Mouse (Mus musculus) Patski (cell line): ENCODE measurements around the gene Plekho1. TPM values are rescaled to one million over a fixed set of nuclear protein-coding genes. Genes with fewer than 3 reads are reported as not detected.
A peak's percentile ranks its signal among the peaks of the same experiment; 100 is the strongest.
"Not testable (repeated sequence)": the region's sequence is repeated elsewhere in the genome, so short reads cannot be mapped to it uniquely, and the experiment has no call there.

ENCODE experiments used
- ATAC-seq: fragments of 100-300 bp; one replicate; pipeline ENCODE4 v1.8.0; 2021
- CTCF ChIA-PET: fragments of 350-600 bp; sonication (Branson Sonifier 250); formaldehyde crosslinking; loops from one replicate; lab custom pipeline; 2022; ENCODE audit warnings: inconsistent platforms; lab: Charles Lee
- POLR2A ChIA-PET: fragments of 350-600 bp; sonication (Branson Sonifier 250); formaldehyde crosslinking; loops from one replicate; lab custom pipeline; 2022; ENCODE audit warnings: antibody characterized with exemption, inconsistent platforms; lab: Charles Lee
- DNase-seq: peaks from one replicate; pipeline ENCODE4 v3.0.0-alpha.2; 2011; ENCODE audit warnings: low read depth, low spot score
- H3K27me3 ChIP-seq: fragments of 371-371 bp; one replicate; pipeline ENCODE4 v1.5.1; 2021
- CTCF ChIP-seq: fragments of 100-300 bp; IDR thresholded peaks from one replicate; pipeline ENCODE4 v1.5.1; 2021
- in situ Hi-C: fragments of 300-500 bp; cut with MboI; formaldehyde crosslinking; loops from 3 replicates; pipeline ENCODE4 v1.11.1; 2018; ENCODE audit warnings: low pct_unique_long_range_greater_than_20kb, mixed read lengths
- polyA plus RNA-seq: library from polyadenylated mRNA; unstranded; gene quantifications from one replicate; pipeline ENCODE4 v1.2.3, GENCODE M21; 2021

Plekho1 gene
- polyA plus RNA-seq, 1 experiment from 2014 or later = 118 TPM

DNA sequence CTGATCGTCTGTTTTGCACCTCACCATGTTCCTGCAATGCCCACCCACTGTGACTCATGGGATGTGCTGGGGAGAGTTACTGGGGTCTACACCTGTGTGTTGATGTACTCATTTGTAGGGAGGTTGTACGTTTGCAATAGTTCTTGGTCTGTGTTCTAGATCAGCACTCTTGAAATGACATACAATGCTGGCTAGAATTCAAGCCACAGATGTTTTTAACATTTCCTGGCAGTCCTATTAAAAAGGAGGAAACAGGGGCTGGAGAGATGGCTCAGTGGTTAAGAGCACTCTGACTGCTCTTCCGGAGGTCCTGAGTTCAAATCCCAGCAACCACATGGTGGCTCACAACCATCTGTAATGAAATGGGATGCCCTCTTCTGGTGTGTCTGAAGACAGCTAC lies 42.3 kb downstream of the Plekho1 start:
- in situ Hi-C loops = no loop called here
- no peaks in the 10 kb centered on the region for H3K27me3 ChIP-seq
- CTCF ChIA-PET = interaction anchor here (1.2 kb wide), 1 partner anchor 48 kb away, joined by 3 read pairs; no protein-coding TSS in a partner anchor
- POLR2A ChIA-PET = interaction anchor here (0.7 kb wide), 1 partner anchor 13 kb away, joined by 3 read pairs; no protein-coding TSS in a partner anchor
- no peak for DNase-seq
- TF ChIP-seq CTCF = no peak
- no peak for ATAC-seq

DNA sequence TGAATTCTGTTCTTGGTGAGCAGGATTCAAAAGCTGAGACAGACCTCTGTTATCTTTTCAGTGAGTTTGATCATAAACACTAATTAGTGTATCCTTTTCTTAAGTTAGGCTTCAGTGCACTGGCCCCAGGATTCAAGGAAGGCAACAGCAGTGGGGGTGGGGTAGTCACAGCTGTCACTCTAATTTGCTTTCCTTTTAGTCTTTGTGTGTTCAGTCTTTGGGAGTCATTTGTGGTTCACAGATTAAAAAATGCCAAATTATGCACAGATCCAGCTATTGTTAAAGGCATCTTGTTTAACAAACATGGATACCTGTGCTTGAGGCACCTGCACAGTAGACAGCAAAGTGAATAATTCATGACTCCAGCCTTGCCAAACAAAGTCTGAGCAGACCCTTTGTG lies 42.8 kb downstream of the Plekho1 start:
- in situ Hi-C loops = no loop called here
- POLR2A ChIA-PET = interaction anchor here (0.6 kb wide), 1 partner anchor 26 kb away, joined by 4 read pairs; no protein-coding TSS in a partner anchor
- no peak for TF ChIP-seq CTCF
- H3K27me3 ChIP-seq = no peaks in the 10 kb centered on the region
- ATAC-seq (no peak), DNase-seq (no peak)
- CTCF ChIA-PET = interaction anchor here (0.7 to 1.2 kb wide), 3 partner anchors 9 to 47 kb away, joined by 3 read pairs; no protein-coding TSS in a partner anchor

DNA sequence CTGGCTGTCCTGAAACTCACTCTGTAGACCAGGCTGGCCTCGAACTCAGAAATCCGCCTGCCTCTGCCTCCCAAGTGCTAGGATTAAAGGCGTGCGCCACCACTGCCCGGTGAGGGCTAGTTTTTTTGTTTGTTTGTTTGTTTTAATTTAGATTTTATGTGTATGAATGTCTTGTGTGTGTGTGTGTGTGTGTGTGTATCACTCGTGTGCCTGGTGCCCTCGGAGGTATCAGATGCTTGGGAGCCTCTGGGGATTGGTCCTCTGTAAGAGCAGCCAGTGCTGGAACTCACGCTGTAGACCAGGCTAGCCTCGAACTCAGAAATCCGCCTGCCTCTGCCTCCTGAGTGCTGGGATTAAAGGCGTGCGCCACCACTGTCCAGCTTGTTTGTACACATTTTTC lies 44.2 kb downstream of the Plekho1 start:
- POLR2A ChIA-PET, CTCF ChIA-PET, ATAC-seq: not testable (repeated sequence)

DNA sequence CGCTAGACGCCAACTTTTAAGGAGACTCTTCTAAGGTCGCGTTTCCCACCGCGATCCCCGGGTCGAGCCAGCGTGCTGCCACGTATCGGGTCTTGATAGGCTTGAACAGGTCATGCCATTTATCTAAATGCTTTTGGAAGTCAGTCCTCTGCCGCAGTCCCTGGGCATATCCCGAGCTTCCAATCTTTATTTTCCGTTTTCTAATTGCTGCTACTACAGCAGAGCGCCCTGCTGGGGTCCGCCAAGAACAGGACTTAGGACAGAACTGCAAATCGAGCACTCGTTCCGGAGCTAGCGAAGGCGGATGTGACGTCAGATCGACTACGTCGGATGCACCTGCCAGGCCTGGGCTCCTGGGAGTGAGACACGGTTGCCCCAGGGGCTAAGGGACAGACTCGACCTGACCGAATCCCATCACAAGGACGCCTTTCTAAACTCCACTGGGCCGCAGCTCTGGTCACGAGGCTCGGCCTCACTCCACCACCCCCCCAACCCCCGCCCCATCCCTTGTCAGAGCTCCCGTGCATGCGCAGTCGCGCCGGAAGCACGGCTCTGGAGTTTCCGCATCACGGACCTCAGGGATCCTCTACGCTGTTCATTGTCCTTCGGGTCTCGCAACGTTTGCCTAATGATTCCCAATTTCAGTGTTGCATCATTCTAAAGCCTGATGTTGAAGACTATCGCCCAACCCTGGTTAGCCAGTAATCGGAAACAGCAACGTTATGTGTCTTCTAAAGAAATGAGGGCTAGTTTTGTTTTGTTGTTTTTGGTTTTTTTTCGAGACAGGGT lies 44.8 kb downstream of the Plekho1 start:
- ATAC-seq (peak; percentile 73), DNase-seq (peak; percentile 55)
- in situ Hi-C loops = no loop called here
- H3K27me3 ChIP-seq = no peaks in the 10 kb centered on the region
- no peak for TF ChIP-seq CTCF
- POLR2A ChIA-PET = interaction anchor here (0.6 kb wide), 1 partner anchor 48 kb away, joined by 7 read pairs; no protein-coding TSS in a partner anchor
- CTCF ChIA-PET = interaction anchor here (0.9 to 1.7 kb wide), 6 partner anchors 9 to 44 kb away, joined by 3 to 9 read pairs (median 4); no protein-coding TSS in a partner anchor

More for the DNA sequence above, 44.2 kb downstream of the Plekho1 start:
- in situ Hi-C loops, DNase-seq, H3K27me3 ChIP-seq: not testable (repeated sequence)

DNA sequence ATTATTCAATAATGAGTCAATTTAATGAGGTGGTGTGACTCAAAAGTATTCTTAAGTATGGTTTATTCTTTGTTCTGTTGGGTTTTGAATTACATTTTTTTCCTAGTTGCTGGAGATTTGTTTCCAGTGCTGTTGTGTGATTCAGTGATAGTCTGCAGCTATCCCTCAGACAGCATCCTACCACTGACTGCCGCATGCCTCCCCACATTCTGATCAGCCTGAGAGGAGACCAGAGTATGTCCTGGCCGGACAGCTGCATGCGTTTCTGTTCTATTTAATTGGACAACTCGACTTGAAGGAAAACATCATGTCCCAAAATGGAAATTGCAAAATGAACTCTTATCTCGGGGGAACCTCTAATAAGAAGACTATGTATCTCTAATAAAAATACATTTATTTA lies 47.5 kb downstream of the Plekho1 start:
- CTCF ChIA-PET = interaction anchor here (0.5 to 1.2 kb wide), 4 partner anchors 11 to 193 kb away, joined by 3 to 5 read pairs (median 3); no protein-coding TSS in a partner anchor
- DNase-seq = no peak
- no peaks in the 10 kb centered on the region for H3K27me3 ChIP-seq
- POLR2A ChIA-PET = no interaction called here
- in situ Hi-C loops = no loop called here
- TF ChIP-seq CTCF = no peak
- no peak for ATAC-seq

DNA sequence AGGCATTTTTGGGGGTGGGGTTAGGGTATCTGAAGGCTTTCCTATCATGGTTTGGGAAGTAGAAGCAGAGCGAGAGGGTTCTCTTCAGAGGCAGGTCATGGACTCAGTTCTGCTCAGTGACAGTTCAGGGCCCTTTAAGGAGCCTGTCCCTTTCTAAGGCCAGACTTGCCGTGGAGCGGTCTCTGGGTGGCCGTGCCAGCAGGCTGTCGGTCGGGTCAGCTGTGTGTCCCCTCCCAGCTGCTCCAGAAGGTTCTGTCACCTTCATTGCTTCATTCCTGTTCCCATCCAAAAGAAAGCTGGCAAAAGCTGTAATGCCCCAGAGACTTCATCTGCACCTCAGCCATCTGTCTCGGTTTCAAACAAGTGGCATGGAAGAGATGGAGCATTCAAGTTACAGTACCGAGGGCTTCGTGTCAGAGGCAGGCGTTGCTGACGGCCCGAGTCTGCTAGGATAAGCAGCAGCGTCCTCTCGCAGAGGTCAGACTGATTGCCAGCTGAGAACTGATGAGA lies 50.0 kb downstream of the Plekho1 start:
- no peak for DNase-seq
- no peak for ATAC-seq
- POLR2A ChIA-PET = interaction anchor here (0.7 kb wide), 1 partner anchor 215 kb away, joined by 3 read pairs; no protein-coding TSS in a partner anchor
- in situ Hi-C loops = no loop called here
- no peaks in the 10 kb centered on the region for H3K27me3 ChIP-seq
- CTCF ChIA-PET = interaction anchor here (1.2 kb wide), 1 partner anchor 11 kb away, joined by 4 read pairs; no protein-coding TSS in a partner anchor
- no peak for TF ChIP-seq CTCF

DNA sequence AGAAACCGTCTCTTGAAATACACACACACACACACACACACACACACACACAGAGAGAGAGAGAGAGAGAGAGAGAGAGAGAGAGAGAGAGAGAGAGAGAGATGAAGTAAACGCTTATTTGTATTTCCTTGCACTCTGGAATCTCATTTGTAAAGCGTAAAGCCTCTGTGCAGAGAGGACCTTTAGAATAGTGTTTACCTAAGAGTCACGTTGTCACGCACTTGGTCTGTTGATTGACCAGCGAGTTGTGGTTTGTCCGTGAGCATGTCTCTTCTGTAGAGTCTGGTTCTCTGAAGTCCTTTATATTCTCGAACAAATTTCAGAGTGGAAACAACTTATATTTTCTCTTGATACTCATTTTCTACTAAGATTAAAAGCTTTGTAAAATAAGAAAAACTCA lies 51.1 kb downstream of the Plekho1 start:
- in situ Hi-C loops = no loop called here
- ChIA-PET POLR2A (no interaction called here), CTCF (interaction anchor here (1.2 kb wide), 1 partner anchor 10 kb away, joined by 4 read pairs; no protein-coding TSS in a partner anchor)
- ATAC-seq (no peak), DNase-seq (no peak)
- no peak for TF ChIP-seq CTCF
- no peaks in the 10 kb centered on the region for H3K27me3 ChIP-seq

DNA sequence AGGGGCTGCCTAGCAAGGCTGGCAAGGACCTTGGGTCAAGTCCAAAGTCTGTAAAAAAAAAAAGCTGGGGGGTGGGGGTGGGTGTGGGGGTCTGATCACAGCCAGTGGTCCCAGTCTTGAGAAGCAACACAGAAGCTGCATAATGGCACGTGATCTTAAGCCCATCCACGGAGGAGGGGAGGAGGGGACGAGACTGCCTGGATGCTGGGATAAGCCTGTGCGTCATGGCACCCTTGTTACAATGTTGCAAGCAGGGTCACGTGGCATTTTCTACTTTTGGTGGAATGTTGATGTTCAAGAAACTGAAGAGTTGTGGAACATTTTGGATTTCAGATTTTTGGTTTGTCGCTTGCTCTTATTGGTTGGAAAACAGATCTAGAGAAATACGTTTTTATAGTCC lies 52.6 kb downstream of the Plekho1 start:
- no peak for DNase-seq
- ChIA-PET POLR2A (interaction anchor here (1.1 to 1.5 kb wide), 3 partner anchors 12 to 26 kb away, joined by 4 to 10 read pairs (median 5); no protein-coding TSS in a partner anchor), CTCF (interaction anchor here (1.5 to 1.8 kb wide), 2 partner anchors 16 to 20 kb away, joined by 5 to 6 read pairs; no protein-coding TSS in a partner anchor)
- in situ Hi-C loops = no loop called here
- no peak for ATAC-seq
- no peaks in the 10 kb centered on the region for H3K27me3 ChIP-seq
- no peak for TF ChIP-seq CTCF

DNA sequence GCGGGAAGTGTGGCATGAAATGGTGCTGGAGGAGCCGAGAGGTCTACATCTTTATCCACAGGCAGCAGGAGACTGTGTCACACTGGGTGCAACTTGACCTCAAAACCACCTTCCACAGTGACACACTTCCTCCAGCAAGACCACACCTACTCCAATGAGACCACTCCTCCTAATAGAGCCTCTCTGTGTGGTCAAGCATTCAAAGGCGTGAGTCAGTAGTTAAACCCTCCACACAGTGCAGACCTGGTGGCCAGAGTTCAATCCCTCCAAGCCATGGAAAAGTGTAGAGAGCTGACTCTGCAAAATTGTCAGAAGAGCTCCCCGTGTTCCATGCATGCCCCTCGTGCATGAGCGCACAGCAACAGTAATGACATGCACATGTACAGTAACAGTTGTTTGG lies 53.1 kb downstream of the Plekho1 start:
- no peak for DNase-seq
- in situ Hi-C loops = no loop called here
- ATAC-seq = peak; percentile 74
- ChIA-PET CTCF (interaction anchor here (1.5 to 1.8 kb wide), 4 partner anchors 17 to 35 kb away, joined by 4 to 6 read pairs (median 4); no protein-coding TSS in a partner anchor), POLR2A (interaction anchor here (1.2 to 1.5 kb wide), 3 partner anchors 12 to 35 kb away, joined by 4 to 5 read pairs (median 4); no protein-coding TSS in a partner anchor)
- TF ChIP-seq CTCF = no peak
- no peaks in the 10 kb centered on the region for H3K27me3 ChIP-seq

DNA sequence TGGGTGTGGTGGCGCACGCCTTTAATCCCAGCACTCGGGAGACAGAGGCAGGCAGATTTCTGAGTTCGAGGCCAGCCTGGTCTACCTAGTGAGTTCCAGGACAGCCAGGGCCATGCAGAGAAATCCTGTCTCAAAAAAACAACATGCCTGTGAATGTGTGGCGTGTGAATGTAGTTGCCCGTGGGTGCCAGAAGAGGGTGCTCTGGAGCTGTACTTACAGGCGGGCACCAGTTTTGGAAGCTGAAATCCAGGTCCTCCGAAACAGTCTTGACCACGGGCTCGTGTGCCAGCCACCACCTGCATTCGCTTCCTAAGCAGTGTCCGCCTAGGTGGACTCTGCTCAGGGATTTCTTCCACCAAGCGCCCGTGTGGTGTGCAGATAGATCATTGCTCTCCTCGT lies 57.0 kb downstream of the Plekho1 start:
- ChIA-PET CTCF (interaction anchor here (1.0 to 2.2 kb wide), 6 partner anchors 8 to 32 kb away, joined by 3 to 9 read pairs (median 6); no protein-coding TSS in a partner anchor), POLR2A (no interaction called here)
- TF ChIP-seq CTCF = no peak
- in situ Hi-C loops = no loop called here
- DNase-seq (no peak), ATAC-seq (no peak)
- no peaks in the 10 kb centered on the region for H3K27me3 ChIP-seq

Other genes with a start within 250 kb of the Plekho1 start
- gene Tars2, start 235.8 kb downstream of the Plekho1 start, polyA plus RNA-seq = 58.1 TPM
- gene Rprd2, start 177.1 kb downstream of the Plekho1 start, polyA plus RNA-seq = 35.3 TPM
- 48.9 TPM for gene Prpf3, start 140.1 kb downstream of the Plekho1 start, polyA plus RNA-seq
- 354 TPM for gene Mrps21, start 124.5 kb downstream of the Plekho1 start, polyA plus RNA-seq
- gene Ciart, start 113.8 kb downstream of the Plekho1 start, polyA plus RNA-seq = 6.8 TPM
- 0.67 TPM for gene BC028528, start 104.0 kb downstream of the Plekho1 start, polyA plus RNA-seq
- gene Aph1a, start 102.0 kb downstream of the Plekho1 start, polyA plus RNA-seq = 297 TPM
- gene Car14, start 91.3 kb downstream of the Plekho1 start, polyA plus RNA-seq = 1.2 TPM
- gene Anp32e, start 66.8 kb downstream of the Plekho1 start, polyA plus RNA-seq = 224 TPM
- gene Vps45, start 62.5 kb upstream of the Plekho1 start, polyA plus RNA-seq = 36.2 TPM
- 45.3 TPM for gene Otud7b, start 108.5 kb upstream of the Plekho1 start, polyA plus RNA-seq
- 104 TPM for gene Mtmr11, start 166.0 kb upstream of the Plekho1 start, polyA plus RNA-seq
- gene Sf3b4, start 176.3 kb upstream of the Plekho1 start, polyA plus RNA-seq = 119 TPM
- gene Sv2a, start 185.2 kb upstream of the Plekho1 start, polyA plus RNA-seq = 13.8 TPM
- gene Bola1, start 223.7 kb upstream of the Plekho1 start, polyA plus RNA-seq = 55.3 TPM
- 1.0 TPM for gene Hist2h2ab, start 223.9 kb upstream of the Plekho1 start, polyA plus RNA-seq
- 3.4 TPM for gene Hist2h2ac, start 224.9 kb upstream of the Plekho1 start, polyA plus RNA-seq
- 5.6 TPM for gene Hist2h2be, start 225.1 kb upstream of the Plekho1 start, polyA plus RNA-seq
- gene Hist2h3c2, start 243.1 kb upstream of the Plekho1 start, polyA plus RNA-seq = 3.7 TPM
- gene Hist2h2aa2, start 244.3 kb upstream of the Plekho1 start, polyA plus RNA-seq = 13.1 TPM
- 8.0 TPM for gene Hist2h2aa1, start 249.5 kb upstream of the Plekho1 start, polyA plus RNA-seq